Mouse (Mus musculus): ENCODE results near the gene Ppp2r5e.
A peak's percentile ranks its signal among the peaks of the same experiment; 100 is the strongest.

The Ppp2r5e gene

DNA sequence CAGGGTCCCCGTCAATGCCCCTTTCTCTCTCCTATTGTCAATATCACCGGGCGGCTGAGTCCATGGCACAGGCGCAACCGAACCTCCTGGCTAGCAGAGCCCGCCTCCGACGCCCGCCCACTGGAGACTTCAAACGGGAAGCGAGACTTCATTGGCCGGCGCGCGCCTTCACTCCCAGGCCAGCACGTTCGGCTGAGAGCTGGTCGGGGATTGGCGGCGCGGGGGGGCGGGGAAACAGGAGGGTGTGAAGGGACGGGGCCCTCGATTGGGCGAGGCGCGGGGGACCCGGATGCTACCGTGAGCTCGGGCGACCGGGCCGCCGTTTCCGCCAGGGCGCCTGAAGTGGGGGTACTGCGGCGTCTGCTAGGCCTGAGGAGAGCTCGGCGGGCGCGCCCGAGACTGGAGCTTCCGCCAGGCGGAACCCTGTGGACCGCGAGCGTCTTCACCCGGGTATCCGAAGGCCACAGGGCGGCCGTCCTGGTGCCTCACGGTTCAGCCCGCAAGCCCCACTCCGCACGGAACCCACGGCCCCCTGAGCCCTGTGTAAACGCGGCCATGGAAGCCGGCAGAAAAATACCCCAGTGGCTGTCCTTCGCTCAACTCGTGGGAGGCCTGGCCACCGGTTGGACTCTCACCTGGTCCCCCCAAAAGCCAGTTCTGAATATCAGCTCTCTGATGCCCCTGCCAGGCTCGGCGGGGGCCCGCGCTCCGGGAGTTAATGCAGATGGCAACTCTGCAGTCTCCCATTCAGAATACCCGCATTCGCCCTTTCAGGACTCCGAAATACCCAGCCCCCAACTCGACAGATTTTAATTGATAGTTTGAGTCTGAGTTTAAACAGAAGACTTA is at the start of gene Ppp2r5e:
Ppp2r5e (minus strand) TSS at position 92 of the 849 bp plus-strand sequence.
- peak; percentile 98 for DNase-seq (ENCODE audit: low read depth, low spot score)

DNA sequence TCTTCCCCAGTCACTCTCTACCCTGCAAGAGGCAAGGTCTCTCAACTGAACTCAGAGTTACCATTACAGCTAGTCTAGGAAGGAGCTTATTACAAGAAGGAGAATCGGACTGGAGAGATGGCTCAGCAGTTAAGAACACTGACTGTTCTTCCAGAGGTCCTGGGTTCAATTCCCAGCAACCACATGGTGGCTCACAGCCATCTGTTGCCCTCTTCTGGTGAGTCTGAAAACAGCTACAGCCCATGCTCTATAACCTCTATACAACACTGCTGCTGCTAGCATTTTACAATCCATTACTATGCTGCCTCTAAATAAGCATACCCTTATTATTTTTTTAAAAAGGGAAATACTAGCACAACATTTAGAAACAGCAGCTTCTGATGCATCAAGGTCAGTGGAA is 49.7 kb upstream of the Ppp2r5e start:
- no peak for DNase-seq (ENCODE audit: low read depth, low spot score)

DNA sequence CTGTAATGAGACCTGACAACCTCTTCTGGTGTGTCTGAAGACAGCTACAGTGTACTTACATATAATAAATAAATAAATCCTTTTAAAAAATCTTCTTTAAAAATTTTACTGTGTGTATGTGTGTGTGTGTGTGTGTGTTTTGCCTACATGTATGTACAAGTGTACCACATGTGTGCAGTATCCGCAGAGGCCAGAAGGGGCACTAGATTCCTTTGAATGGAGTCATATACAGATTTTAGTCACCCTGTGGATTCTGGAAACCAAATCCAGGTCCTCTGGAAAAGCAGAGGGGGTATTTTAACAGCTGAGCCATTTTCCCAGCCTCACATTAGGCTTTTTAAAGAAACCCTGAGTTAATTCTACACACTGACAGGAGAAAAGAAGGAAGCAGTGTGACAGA is 45.7 kb upstream of the Ppp2r5e start:
- DNase-seq (ENCODE audit: low read depth, low spot score): no peak

DNA sequence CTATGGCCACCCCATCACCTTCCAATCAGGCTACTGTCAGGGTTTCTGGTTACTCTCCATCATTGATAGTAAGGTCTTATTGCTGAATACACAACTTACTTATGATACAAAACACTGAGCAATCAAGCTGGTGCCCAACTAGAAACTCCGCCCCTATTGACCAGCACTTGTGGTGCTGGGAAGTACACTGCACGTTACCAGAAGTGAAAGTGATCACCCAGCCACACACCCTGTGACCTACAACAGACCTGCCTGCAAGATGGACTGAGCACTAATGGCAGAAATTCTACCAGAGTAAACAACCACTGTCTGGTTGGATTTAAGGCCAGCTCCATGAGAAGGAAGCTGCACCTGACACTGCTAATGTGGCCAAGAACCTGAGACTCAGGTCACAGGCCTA is 42.3 kb upstream of the Ppp2r5e start:
- DNase-seq (ENCODE audit: low read depth, low spot score): no peak

DNA sequence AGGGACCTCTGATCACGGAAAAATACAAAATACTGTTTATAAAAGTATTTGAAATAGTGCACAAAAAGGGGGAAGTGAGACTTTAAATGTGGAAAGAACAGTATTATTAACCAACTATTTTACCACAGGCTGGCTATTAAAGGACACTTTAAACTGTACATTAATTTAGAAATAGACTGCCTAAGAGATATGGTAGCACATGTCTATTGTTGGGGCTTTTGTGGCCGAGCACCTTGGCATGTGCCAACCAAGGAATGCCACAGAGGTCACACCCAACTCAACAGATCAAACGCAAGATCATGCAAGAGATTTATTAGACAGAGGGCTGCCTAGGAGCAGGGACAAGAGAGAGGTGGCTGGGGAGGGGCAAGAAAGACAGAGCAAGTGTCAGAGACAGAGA is 41.1 kb upstream of the Ppp2r5e start:
- no peak for DNase-seq (ENCODE audit: low read depth, low spot score)

DNA sequence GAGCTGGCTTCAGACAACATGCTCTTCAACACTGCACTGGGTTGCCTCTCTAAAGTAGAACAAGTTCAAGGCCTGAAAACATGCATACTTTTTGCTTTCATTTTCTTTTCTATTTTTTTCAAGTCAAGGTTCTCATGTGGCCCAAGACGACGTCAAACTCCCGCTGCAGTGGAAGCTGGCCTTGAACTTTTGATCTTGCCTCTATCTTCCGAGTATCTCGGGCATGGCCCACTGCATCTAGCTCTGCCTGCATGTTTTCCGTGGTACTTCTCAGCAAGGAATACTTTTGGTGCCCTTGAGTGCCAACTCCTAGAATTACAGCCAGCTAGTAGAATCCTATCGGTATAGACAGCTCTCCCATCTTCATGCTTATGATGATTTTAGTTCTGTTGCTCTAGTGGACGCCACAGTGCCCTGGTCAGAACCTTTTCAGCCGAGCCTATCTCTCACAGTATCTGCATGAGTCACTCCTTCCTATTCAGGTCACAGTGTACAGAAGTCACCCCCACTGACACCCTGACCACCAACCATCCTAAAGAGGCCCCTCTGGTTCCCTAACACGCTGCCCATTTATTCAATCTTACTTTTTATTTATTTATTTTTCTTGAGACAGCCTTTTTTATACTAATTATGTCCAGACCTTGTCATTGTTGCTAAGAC is 39.9 kb upstream of the Ppp2r5e start:
- DNase-seq (ENCODE audit: low read depth, low spot score): no peak

DNA sequence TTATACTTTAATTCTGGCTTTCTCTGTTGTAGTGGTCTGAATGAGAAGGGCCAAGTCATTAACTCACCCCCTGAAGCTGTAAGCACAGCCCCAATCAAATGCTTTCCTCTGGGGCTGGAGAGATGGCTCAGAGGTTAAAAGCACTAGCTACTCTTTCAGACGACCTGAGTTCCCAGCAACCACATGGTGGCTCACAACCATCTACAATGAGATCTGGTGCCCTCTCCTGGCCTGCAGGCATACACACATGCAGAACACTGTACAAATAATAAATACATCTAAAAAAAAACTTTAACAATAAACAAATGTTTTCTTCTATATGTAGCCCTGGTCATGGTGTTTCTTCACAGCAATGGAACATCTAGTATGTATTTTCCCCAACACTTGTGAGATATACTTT is 33.6 kb upstream of the Ppp2r5e start:
- no peak for DNase-seq (ENCODE audit: low read depth, low spot score)

DNA sequence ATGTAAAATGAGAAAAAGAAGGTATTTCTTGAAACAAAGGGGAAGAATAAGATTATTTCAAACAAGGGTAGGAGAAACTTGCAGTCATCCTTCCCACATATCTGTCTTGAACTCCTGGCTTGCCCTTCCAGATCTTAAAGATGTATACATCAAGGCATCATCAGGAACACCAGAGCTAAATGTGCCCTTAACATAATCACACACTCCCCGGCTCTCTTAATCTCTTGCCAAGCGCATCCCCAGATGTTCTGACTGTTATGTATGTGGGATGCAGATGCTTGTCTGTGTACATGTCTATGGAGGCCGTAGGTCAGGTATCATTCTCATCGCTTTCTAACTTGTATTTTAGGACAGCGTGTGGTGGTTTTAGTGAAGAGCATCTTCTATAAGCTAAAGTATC is 27.2 kb upstream of the Ppp2r5e start:
- DNase-seq (ENCODE audit: low read depth, low spot score): no peak

DNA sequence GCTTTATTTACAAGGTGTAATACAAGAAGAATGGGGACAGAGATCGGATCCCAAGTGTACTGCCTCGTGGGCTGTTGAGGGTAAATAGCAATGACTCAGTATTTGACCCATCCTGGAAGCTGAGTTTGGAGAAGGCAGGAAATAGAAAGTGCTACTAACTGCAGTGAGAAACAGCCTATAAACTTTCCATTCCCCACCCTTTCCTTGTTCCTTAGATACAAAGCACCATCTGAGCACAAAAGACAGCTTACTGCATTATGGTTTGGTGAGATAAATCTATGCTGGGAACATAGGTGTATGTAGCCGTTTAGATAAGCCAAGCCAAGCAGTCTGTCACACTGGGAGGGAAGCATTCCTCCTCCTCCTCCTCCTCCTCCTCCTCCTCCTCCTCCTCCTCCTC is 26.8 kb upstream of the Ppp2r5e start:
- no peak for DNase-seq (ENCODE audit: low read depth, low spot score)

DNA sequence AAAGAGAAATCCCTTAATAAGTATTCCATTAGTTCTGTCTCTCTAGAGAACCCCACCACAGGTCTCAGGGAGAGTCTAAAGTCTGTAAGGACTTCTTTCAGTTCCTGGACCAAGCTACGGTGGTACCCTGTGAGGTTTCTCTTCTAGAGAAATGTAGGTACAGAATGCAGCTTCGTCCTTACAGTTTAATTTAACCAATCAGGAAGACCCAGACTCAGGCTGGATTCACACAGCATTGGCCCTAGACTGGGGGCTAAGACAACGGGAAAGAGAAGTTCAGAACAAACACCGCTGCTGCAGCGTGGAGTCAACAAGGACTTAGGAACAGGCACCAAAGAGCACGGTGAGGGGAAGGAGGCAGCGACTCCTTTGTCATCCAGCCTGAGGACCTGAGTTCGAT is 20.8 kb upstream of the Ppp2r5e start:
- no peak for DNase-seq (ENCODE audit: low read depth, low spot score)

DNA sequence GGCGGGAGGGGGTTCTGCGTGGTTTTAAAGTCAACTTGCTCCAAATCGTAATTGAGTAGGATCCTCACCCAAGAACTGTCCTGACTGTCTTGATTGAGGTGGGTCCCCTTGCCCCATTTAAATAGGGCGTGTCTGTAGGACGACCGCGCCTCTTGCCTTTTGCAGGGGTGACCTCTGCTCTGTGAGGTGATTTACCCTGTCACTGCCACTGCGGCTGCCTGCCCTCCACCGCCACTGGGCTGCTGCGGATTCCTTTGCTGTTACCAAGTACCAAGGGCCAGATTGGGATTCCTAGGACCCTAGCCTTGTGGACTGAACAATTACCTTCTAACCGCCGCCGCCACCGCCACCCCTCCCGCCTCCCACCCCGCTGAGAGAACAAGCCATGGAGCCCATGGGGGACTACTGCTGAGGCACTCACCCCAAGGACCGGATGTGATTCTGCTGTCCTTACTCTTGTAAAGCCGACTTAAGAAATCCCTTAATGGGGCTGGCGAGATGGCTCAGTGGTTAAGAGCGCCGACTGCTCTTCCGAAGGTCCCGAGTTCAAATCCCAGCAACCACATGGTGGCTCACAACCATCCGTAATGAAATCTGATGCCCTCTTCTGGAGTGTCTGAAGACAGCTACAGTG is 20.2 kb upstream of the Ppp2r5e start:
- DNase-seq (ENCODE audit: low read depth, low spot score): no peak

DNA sequence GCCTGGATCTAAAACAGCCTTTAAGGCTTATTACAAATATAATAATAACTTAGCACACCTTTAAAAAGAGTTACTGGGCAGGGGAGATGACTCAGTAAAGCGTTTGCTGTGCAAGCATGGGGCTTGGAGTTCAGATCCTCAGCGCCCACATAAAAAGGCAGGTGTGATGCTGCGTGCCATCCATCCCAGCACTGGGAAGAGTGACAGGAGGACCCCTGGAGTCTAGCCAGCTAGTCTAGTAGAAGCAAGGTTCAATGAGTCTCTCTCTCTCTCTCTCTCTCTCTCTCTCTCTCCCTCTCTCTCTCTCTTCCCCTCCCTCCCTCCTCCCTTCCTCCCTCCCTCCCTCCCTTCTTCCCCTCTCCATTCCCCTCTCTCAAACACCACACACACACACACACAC is 19.5 kb upstream of the Ppp2r5e start:
- no peak for DNase-seq (ENCODE audit: low read depth, low spot score)

DNA sequence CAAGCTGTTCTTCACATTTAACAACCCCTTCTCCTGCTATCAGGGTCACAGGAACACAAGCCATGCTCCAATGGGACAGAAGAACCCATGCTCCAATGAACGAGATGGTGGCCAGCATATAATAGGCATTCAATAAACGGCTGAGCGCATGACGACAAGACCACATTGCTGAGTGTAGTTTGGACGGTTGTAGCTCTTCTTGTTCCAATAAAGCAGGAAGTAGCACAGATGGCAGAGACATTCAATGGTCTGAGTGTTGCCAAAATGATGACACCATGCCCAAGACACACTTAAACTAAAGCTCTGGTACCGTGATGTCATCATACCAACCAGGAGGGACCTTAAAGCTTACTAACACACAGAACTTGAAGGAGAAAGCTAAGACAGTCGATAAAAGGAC is 16.7 kb upstream of the Ppp2r5e start:
- DNase-seq (ENCODE audit: low read depth, low spot score): no peak

DNA sequence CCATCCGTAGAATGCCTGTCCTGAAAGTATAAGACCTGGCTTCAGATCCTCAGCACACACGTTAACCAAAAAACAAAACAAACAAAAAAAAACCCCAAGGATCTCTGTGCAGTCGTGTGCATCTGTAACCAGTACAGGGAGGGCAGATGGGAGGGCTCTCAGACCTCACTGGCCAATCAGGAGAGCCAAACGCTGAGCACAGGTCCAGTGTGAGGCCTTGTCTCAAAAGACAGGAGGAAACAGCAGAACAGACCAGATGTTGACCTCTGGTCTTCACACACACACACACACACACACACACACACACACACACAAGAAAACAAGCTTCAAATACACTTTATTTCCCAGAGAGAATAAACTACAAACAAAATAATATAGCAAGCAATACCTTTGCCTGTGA is 3.4 kb upstream of the Ppp2r5e start:
- no peak for DNase-seq (ENCODE audit: low read depth, low spot score)

DNA sequence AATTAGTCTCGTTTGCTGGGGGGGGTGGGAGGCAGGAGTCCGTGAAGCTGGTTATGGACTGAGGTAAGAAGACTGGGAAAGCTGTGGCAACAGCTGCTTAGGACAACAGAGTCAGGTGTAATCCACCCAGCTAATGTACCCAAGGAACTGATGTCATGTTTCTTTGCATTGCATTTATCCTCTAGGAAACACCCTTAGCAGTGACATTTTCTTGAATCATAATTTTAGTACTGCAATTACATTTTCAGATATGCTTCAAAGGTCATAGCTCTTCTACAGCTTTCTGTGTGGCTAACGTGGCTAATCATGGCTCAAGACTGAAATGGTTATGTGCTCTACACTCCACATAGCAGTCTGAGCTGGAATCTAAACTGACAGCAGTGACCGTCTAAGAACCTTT is 2.9 kb upstream of the Ppp2r5e start:
- no peak for DNase-seq (ENCODE audit: low read depth, low spot score)

DNA sequence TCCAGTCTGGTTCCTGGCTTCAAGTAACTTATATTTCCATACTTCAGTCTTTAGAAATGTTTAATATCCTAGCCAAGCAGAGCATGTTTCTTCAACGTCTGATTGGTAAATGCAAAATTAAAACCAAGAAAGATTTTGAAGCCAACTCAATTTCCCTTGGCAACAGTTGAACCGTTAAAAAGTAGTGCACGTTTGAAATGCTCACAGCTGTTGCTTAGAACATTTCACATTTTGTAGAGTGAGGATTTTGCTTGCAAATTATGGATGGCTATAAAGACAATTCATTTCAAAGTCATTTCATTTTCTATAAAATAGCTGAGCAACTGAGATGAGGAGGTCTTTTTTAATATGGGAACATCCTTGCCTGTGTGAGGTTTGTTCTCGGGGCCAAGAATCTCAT is 1.7 kb upstream of the Ppp2r5e start:
- DNase-seq (ENCODE audit: low read depth, low spot score): no peak

DNA sequence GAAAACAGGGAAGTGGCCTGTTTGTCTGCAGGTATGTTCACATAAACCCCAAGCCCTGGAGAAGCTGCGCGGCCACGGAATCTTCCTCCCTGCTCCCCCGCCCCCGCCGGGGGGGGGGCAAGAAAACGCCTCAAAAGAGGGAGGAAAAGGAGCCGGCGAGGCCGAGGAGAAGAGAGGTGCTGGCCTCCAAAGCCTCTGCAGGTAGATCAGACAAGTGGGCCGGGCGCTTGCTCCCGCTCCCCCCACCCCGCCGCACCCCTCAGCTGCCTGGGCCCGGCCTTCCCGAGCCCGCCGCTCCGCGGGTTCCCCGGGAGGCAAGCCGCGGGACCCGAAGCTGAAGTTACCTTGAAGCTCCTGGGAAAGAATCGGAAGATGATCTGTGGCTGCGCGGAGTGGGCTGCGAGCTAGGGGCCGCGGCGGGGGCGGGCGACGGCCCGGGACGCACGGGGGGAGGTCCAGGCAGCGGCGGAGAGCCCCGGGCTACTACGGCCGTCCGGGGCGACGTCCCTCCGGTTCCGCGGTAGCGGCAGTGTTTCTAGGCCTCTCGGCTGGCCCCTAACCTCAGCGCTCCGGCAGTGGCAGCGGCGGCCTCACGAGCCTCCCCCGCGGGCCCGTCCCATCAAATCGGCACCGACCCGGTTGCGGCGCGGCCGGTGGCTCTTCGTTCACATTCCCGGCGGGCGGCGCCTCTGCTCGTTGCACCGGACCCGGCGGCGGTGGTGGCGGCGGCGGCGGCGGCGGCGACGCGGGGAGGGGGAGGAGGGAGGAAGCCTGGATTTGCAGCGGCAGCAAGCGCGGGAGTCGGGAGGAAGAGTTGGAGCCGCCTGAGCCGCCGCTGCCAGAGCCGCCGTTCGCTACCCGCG is 523 bp downstream of the Ppp2r5e start:
- DNase-seq (ENCODE audit: low read depth, low spot score): no peak

DNA sequence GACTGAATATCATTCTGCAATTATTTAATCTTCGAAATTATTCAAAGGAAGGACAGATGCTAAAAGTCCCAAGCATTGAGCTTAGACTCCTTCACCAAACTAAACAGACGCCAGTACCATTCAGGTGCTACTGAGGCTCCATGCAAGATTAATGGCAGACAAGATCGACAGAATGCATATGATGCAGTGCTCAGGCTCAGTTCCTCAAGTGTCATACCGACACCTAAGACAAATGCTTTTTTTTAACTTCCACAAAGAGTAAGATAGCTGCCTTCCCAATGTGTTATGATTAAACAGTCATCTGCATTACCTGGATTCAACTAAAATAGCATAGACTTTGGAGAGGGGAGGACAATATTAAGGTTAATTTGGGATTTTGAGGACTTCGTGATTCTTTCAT is 1.6 kb downstream of the Ppp2r5e start:
- DNase-seq (ENCODE audit: low read depth, low spot score): no peak

DNA sequence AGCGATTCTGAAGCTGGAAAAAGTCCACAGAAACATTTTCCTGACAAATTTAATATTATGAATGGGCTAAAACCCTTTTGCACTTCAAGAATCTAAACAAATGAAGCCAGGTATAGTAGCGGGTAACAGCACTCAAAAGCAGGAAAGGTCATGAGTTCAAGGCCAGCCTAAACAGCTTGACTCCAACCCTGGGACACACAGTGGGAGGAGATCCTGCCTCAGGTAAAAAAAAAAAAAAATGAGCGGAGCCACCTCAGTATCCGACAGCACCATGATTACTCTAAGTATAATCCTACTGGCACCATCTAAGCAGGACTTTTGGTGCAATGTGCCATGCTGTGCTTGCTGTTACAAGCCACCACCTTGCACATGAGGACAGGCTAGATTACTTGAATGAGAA is 2.2 kb downstream of the Ppp2r5e start:
- DNase-seq (ENCODE audit: low read depth, low spot score): no peak

DNA sequence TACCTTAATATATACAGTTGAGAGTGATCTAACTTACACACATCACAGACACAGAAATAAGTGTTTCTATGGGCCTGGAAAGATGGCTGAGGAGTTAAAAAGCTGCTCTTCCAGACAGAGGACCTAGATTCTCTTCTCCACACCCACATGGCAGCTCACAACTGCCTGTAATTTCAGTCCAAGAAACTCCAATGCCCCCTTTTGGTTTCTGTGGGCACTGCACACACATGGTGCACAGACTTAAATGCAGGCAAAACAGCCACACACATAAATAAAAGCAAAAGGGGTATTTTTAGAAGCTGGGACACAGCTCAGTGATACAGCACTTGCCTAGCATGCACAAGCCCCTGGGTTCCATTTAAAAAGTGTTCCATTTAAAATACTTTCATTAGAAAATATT is 8.5 kb downstream of the Ppp2r5e start:
- DNase-seq (ENCODE audit: low read depth, low spot score): no peak

DNA sequence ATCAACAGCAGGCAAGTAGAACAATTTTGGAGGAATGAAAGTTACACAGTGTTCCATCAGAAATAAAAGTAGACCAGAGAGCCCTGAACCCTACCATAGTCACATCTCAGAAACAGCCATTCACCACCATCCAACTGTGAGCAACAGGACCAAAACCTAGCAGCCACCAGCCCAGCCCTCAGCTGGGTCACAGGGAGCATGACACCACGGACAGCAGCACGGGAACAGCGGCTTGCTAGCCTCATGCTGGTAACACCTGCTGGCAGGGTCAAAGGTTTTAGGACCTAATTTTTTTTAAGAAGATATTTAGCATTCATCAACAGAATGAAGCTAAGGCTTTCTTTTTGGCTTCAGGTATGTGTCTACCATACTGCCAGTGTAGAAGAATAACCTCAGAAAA is 12.3 kb downstream of the Ppp2r5e start:
- DNase-seq (ENCODE audit: low read depth, low spot score): no peak

DNA sequence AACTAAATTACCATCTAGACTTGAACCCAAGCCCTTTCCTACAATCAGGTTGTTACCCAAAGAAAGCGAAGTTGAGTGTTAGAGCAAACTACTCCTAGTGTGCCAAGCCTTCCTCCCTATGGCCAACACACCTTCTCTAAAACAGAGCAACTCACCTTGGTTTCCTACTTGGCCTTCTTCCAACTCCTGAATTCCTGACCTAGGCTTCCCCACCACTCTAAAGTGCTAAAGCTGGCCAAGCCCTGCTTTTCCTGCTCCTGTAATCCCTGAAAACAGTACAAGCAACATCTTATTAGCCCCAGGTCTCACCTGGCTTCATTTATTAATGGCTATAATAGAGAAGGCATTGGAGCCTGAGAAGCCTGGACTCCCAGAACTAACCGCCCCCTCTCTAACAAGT is 17.0 kb downstream of the Ppp2r5e start:
- no peak for DNase-seq (ENCODE audit: low read depth, low spot score)
